Mouse (Mus musculus) liver, adult (tissue): ENCODE measurements at regions not wholly inside any gene's neighbourhood (a gene's known extent, or its start where the extent isn't known, plus 50 kb on each side); places are given as distances from the start of the nearest gene placed in this dataset.

Experiments
- GATA4 ChIP-seq: IDR thresholded peaks from 2 replicates; pipeline ENCODE4 v1.6.1; 2014; ENCODE audit warnings: mild to moderate bottlenecking, low read length; ENCODE audit not compliant: insufficient replicate concordance

DNA sequence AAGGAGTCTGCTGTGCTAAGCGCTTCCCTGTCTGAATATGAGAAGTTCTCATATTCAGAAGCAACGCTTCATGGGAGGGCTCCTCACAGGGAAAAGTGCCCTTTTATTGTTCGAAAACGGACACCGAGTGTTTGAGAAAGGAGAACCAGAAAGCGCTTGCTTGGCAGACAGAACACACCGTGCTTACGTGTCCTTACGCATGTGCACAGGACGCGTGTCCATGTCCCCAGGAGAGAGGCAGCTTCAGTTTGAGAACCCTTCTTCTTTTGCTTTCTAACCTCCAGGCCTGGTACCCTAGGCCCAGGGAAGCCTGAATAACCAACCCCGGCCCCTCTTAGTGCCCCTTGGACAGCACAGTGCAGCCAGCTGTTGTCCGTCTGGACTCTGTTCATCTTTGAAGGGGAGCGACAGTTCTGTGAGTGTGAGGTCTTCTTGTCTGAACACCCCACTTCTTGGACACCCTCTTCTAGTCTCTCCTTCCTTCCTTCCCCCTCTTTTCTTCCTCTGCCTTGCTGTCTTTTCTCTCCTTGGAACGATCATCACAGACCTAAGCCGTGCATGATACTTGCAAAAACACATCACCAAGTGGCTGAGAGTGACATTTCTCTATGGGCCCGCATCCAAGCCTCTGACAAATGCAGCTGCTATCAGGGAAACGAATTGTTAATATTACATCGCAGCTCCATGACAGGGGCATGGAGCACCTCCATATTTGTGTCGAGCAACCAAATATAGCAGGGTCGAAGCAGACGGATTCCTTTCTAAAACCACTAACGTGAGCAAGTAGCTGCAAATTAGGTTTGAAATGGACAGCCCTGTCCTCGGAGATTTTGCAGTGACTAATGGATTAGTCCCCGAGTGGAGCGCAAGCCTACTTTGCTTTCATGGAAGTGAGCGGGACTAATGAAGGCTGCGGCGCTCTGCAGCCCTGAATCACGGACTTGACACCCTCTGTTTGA, 149.9 kb upstream of the Sulf2 start:
- TF ChIP-seq GATA4: no peak

DNA sequence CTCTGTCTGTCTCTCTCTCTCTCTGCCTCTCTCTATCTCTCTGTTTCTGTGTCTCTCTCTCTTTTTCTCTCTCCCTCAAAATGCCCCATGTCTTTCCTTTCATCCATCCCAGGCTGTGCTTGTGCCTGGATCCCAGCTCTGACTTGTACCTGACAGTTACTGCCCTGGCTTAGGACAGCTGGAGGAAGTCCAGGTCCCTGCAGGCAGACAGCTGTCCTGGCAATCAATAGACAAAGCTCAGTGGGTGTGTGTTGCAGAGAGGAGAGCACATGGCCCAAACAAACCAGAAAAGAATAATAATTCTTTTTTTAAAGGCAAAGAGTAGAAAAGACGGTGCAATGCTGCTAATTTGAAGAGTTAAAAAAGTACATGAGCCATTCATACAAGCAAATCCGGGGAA, 148.4 kb upstream of the Sulf2 start:
- TF ChIP-seq GATA4: no peak

DNA sequence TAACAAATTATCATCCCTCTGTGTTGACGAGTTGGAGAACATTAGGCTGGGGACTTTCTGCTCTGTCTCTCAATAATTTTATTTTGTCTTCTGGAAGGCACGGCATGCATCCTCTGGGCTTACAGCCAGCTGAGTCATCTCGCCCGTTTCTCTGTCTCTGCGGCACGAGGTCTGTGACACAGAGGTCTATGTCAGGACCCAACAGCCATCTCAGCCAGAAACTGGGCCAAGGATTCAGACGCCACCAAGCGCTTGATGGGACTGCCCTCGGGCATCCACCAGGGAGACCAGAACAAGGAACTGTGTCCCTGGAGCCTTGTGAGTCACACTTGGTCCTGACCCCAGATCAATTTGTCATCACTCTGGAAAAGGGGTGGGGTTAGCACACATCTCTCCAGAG, 145.7 kb upstream of the Sulf2 start:
- no peak for TF ChIP-seq GATA4

DNA sequence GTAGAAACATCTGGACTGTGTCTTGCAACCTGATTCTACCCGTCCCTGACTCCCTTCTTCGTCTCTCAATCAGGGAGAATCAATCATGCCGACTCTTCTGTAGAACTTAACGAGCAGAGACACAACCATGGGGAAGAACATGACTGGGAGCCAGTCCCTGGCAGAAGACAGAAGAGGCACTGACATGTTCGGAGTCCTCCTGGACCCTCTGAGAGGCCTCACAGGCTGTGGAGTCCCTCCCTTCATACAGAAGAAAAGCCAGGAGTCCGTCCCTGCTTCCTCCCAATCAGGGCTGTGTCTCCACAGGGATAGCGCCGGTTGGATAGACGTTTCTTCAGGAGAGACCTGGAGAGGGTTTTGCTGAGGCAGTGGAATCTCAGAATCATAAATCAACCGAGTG, 139.2 kb upstream of the Sulf2 start:
- TF ChIP-seq GATA4: no peak

- TF ChIP-seq GATA4: no peak
Observed at GRCm38 (mm10) chr2:166292987-166293386, 137.5 kb upstream of the Sulf2 start.

DNA sequence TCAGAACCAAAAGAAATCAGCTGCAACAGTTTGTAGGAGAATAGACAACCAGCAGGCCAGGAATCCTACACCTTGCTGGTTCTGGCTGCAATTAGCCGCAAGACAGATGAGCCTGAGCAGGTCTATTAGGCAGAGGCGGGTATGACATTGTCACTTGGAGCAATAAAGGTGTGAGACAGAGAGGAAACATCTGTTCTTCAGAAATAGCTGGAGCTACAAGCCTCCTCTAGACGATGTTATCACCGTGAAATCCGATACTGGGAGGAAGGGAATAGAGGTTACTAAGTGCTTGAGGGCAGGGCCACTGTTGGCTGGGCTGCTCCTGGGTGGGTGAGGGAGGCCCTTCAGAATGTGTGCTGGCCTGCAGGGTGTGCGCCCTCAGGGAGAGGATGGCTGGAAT, 135.8 kb upstream of the Sulf2 start:
- TF ChIP-seq GATA4: no peak

- TF ChIP-seq GATA4: no peak
Observed at GRCm38 (mm10) chr2:166290826-166291225, 135.4 kb upstream of the Sulf2 start.

- no peak for TF ChIP-seq GATA4
Observed at GRCm38 (mm10) chr2:166289198-166289597, 133.7 kb upstream of the Sulf2 start.

DNA sequence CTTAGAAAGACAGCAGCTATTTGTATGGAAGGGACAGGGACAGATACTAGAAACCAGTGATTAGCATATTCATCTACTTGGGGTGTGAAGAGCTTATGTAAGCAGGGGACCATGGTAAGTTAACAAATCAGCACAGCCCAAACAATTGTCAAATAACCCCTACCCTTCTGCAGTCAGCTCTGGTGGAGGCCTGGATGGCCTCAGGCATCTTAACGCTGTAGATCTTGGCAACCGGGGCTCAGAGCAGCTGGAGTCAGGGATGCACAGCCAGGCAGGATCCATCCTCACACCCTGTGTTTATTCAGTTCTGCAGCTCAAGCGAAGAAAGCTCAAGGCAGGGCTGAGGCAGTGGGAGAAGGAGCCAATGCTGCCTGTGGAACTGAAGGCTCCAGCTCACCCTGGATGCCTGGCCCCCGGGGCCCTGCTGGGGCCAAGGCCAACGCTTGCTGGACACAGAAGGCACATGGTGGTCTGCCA, 125.2 kb upstream of the Sulf2 start:
- TF ChIP-seq GATA4: no peak

GRCm38 (mm10) chr2:166279676-166280075, 124.2 kb upstream of the Sulf2 start:
- TF ChIP-seq GATA4: no peak

- TF ChIP-seq GATA4: no peak
Observed at GRCm38 (mm10) chr2:166275398-166275797, 119.9 kb upstream of the Sulf2 start.

DNA sequence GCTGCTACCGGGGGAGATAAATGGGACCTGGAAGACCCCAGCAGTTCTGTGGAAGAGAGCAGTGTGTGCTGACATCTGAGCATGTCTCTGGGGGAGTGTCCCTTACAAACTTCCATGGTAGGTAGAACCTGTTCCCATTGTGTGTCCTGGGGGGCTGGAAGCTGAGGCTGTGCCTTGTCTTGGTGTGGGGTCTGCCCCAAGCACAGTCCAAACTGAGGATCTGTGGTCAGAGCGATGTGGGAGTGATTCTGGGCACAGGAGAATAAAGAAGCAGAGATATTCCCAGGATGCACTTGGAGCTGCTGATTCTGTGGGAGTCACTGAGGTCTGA, 118.5 kb upstream of the Sulf2 start:
- no peak for TF ChIP-seq GATA4

DNA sequence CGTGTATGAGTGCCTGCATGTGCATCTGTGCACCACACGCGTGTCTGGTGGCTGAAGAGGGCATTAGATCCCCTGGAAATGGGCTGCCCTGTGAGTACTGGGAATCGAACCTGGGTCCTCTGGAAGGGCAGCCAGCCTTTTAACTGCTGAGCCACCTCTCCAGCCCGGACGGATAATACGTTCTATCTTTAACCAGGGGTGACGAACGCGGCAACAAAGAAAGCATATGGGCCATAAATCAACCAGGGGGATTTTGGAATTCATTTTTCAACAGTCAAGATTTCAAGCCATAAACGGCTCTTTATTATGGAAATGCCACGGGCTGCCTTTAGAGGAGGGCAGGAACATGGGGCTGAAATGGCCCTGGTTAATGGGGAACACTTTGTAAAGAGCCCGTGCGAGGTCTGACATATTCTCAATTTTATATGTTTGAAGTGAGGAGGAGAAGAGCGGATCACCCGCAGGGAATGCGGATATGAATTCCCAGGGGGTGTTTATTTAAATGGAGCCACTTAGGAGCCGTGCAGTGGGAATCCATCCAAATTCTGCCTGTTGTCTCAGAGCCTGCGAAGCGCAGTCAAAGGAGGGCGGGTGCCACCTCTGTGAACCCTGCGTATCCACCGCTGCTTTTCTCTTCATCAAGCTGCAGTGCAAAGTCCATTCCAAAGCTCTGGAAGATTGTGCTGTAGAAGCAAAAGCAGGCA, 118.0 kb upstream of the Sulf2 start:
- no peak for TF ChIP-seq GATA4

DNA sequence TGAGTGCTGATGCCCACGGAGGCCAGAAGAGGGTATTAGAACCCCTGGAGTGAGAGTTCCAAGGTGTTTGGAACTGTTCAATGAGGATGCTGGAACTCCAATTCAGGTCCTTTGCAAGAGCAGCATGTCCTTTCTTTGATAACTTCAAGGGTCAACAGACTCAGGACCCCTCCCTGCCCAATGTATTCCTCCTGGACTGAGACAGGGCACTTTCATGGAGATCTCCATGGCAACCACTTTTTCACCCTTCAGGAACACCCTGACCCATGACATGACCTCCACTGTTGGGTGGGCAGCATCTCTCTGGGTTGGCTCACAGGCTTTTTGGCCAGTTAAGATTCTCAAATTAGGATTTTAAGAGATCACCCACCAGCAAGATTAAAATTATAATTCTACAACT, 117.4 kb upstream of the Sulf2 start:
- no peak for TF ChIP-seq GATA4

GRCm38 (mm10) chr2:166272190-166272543, 116.7 kb upstream of the Sulf2 start:
- no peak for TF ChIP-seq GATA4
